Mouse (Mus musculus) liver, embryonic 12.5 days (tissue): ENCODE data around the gene Hmg20a. TPM values are rescaled to one million over a fixed set of nuclear protein-coding genes. Genes with fewer than 3 reads are reported as not detected.
A peak's percentile ranks its signal among the peaks of the same experiment; 100 is the strongest.

ENCODE experiments used
- ATAC-seq: fragments of 200-750 bp; cut with Nextera tagmentation; 2 replicates; pipeline ENCODE4 v1.8.0; 2017; ENCODE audit warnings: moderate number of reproducible peaks, mild to moderate bottlenecking, moderate library complexity
- H3K27ac ChIP-seq: fragments of 300-500 bp; sonication (generic); 2 replicates; pipeline ENCODE4 v1.5.1; 2016; ENCODE audit warnings: mild to moderate bottlenecking
- H3K27me3 ChIP-seq: fragments of 300-500 bp; sonication (generic); replicated peaks from 2 replicates; pipeline ENCODE4 v1.6.1; 2016; ENCODE audit warnings: mild to moderate bottlenecking, moderate library complexity
- H3K36me3 ChIP-seq: fragments of 300-500 bp; sonication (generic); 2 replicates; pipeline ENCODE4 v1.6.1; 2016; ENCODE audit warnings: mild to moderate bottlenecking, moderate library complexity
- H3K4me1 ChIP-seq: fragments of 300-500 bp; sonication (generic); 2 replicates; pipeline ENCODE4 v1.6.1; 2016
- H3K4me2 ChIP-seq: fragments of 300-500 bp; sonication (generic); 2 replicates; pipeline ENCODE4 v1.6.1; 2016; ENCODE audit warnings: mild to moderate bottlenecking, moderate library complexity
- H3K4me3 ChIP-seq: fragments of 300-500 bp; sonication (generic); 2 replicates; pipeline ENCODE4 v1.5.1; 2016; ENCODE audit warnings: mild to moderate bottlenecking, moderate library complexity
- H3K9ac ChIP-seq: fragments of 300-500 bp; sonication (generic); 2 replicates; pipeline ENCODE4 v1.6.1; 2016; ENCODE audit warnings: mild to moderate bottlenecking, moderate library complexity
- H3K9me3 ChIP-seq: fragments of 300-500 bp; sonication (generic); replicated peaks from 2 replicates; pipeline ENCODE4 v1.6.1; 2016; ENCODE audit warnings: mild to moderate bottlenecking, moderate library complexity
- WGBS: fragments of 180-500 bp; shearing (Covaris S2); methylation state at CpG from one replicate; pipeline ENCODE4 v1.1.7; 2016; ENCODE audit not compliant: insufficient replicate concordance; 5-methylcytosine and 5-hydroxymethylcytosine counted together
- polyA plus RNA-seq: library from polyadenylated mRNA; unstranded; fragments of >200 nt; fragmentation: Nextera tagmentation; extraction: Ambion mirVana; gene quantifications from 2 replicates; pipeline ENCODE4 v1.2.1, GENCODE M21; 2016

Gene Hmg20a
- polyA plus RNA-seq, 1 experiment from 2014 or later = 22.2 TPM

GRCm38 (mm10) chr9:56512486-56512885 is 94.1 kb downstream of the Hmg20a start:
- whole genome bisulfite sequencing = 76% methylated on average over 4 of the region's 4 CpGs
- H3K4me3 ChIP-seq = no peak overlapping the region
- no peak for ATAC-seq
- no peaks in the 10 kb centered on the region for H3K36me3 ChIP-seq
- H3K27ac ChIP-seq = no peak overlapping the region
- no peaks in the 10 kb centered on the region for H3K9me3 ChIP-seq
- peaks cover 17% of the 10 kb centered on the region for H3K4me1 ChIP-seq
- H3K4me2 ChIP-seq = no peak overlapping the region
- H3K27me3 ChIP-seq = peaks cover under 1% of the 10 kb centered on the region; the same call in 1 of the 2 replicates
- no peak overlapping the region for H3K9ac ChIP-seq

DNA sequence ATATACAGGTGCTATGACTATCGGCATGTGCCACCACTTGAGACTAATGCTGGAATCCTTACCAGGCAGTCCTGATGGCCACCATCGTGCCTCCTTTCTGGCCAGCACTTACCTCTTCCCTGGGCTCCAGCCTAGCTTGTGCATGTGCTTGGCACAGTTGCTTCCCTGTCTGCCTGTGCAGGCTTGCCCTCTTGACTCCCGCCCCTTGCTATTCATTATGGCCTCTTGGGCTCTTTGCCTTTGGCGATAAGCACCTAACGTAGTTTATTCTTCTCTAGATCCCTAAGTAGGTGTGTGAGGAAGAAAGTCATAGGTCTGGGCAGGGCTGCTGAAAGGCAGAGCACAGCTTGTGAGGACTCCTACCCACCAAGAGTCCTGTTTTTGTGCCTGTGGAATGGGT is 96.7 kb downstream of the Hmg20a start:
- H3K36me3 ChIP-seq = no peaks in the 10 kb centered on the region
- no peaks in the 10 kb centered on the region for H3K4me1 ChIP-seq
- no peaks in the 10 kb centered on the region for H3K9me3 ChIP-seq
- H3K4me2 ChIP-seq = no peak overlapping the region
- H3K4me3 ChIP-seq = no peak overlapping the region
- ATAC-seq = no peak
- no peak overlapping the region for H3K9ac ChIP-seq
- no peak overlapping the region for H3K27ac ChIP-seq
- no peaks in the 10 kb centered on the region for H3K27me3 ChIP-seq
- 76% methylated on average over 5 of the region's 5 CpGs for WGBS

DNA sequence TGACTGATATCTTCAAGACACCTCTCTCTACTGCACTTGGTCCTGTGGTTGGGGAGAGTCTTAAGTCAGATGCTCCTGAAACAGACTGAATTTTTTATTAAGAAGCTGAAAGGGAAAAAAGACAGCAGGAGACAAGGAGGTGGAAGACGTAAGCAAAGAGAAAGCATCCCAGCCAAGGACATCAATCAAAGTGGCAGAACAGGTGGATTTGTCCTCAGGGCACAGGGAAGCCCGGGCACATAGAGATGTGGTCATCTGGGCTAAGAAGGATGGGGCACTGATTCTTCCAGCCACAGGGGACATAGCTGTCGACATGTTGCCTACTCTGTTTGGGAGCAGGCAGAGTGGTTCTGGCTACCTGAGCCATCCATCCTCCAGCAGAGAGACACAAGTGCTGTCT is 97.8 kb downstream of the Hmg20a start:
- ATAC-seq = no peak
- Histone ChIP-seq H3K9ac (no peak overlapping the region), H3K9me3 (no peaks in the 10 kb centered on the region), H3K27me3 (no peaks in the 10 kb centered on the region), H3K4me3 (no peak overlapping the region), H3K4me2 (no peak overlapping the region), H3K36me3 (no peaks in the 10 kb centered on the region), H3K27ac (no peak overlapping the region), H3K4me1 (no peaks in the 10 kb centered on the region)
- WGBS = 59% methylated on average over 3 of the region's 3 CpGs

GRCm38 (mm10) chr9:56516692-56517263 is 98.4 kb downstream of the Hmg20a start:
- no peak for ATAC-seq

GRCm38 (mm10) chr9:56522281-56522680 is 103.9 kb downstream of the Hmg20a start:
- H3K9ac ChIP-seq = no peak overlapping the region
- no peaks in the 10 kb centered on the region for H3K9me3 ChIP-seq
- no peaks in the 10 kb centered on the region for H3K4me1 ChIP-seq
- no peak overlapping the region for H3K27ac ChIP-seq
- H3K36me3 ChIP-seq = no peaks in the 10 kb centered on the region
- 47% methylated on average over 10 of the region's 10 CpGs for WGBS
- ATAC-seq = no peak
- no peak overlapping the region for H3K4me2 ChIP-seq
- H3K4me3 ChIP-seq = no peak overlapping the region
- no peaks in the 10 kb centered on the region for H3K27me3 ChIP-seq

More at GRCm38 (mm10) chr9:56516692-56517263, 98.4 kb downstream of the Hmg20a start:
- WGBS = 72% methylated on average over 4 of the region's 4 CpGs
- H3K27me3 ChIP-seq = no peaks in the 10 kb centered on the region
- no peak overlapping the region for H3K4me2 ChIP-seq
- H3K4me1 ChIP-seq = no peaks in the 10 kb centered on the region
- H3K27ac ChIP-seq = no peak overlapping the region
- no peaks in the 10 kb centered on the region for H3K36me3 ChIP-seq
- H3K4me3 ChIP-seq = no peak overlapping the region
- no peaks in the 10 kb centered on the region for H3K9me3 ChIP-seq
- H3K9ac ChIP-seq = no peak overlapping the region

GRCm38 (mm10) chr9:56527951-56528350 is 109.5 kb downstream of the Hmg20a start:
- H3K27ac ChIP-seq = no peak overlapping the region
- H3K4me1 ChIP-seq = no peaks in the 10 kb centered on the region
- no peaks in the 10 kb centered on the region for H3K27me3 ChIP-seq
- H3K36me3 ChIP-seq = no peaks in the 10 kb centered on the region
- no peak overlapping the region for H3K4me2 ChIP-seq
- ATAC-seq = no peak
- no peaks in the 10 kb centered on the region for H3K9me3 ChIP-seq
- H3K4me3 ChIP-seq = no peak overlapping the region
- no peak overlapping the region for H3K9ac ChIP-seq
- WGBS = 67% methylated on average over 4 of the region's 4 CpGs

DNA sequence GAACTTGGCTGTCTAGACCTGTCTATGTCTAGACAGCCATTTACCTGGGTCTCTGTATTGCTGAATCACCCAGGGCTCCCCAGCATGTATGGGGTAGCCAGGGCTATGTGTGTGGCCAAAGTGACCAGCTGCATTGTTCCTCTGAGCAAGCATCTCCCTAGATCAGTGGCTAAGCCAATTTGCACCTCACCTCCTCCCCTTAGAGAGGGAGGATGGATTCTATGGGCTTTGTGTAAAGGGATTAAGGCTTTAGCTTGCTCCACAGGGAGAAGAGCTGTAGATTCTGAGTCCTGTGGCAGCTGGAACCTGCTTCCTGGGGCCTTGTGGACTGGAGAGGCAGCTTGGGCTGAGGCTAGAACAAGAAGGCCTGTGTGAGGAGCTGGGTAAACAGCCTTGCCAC is 113.6 kb downstream of the Hmg20a start:
- Histone ChIP-seq H3K27ac (no peak overlapping the region), H3K36me3 (no peaks in the 10 kb centered on the region), H3K4me3 (no peak overlapping the region), H3K9me3 (no peaks in the 10 kb centered on the region), H3K27me3 (no peaks in the 10 kb centered on the region), H3K9ac (no peak overlapping the region), H3K4me1 (no peaks in the 10 kb centered on the region), H3K4me2 (no peak overlapping the region)
- no peak for ATAC-seq

- Histone ChIP-seq H3K27me3 (no peaks in the 10 kb centered on the region), H3K4me2 (no peak overlapping the region), H3K36me3 (no peaks in the 10 kb centered on the region), H3K9ac (no peak overlapping the region), H3K4me1 (no peaks in the 10 kb centered on the region), H3K27ac (0 out of 2 replicates have a peak overlapping the region, but pooled peaks have one; percentile 17), H3K4me3 (no peak overlapping the region), H3K9me3 (no peaks in the 10 kb centered on the region)
- WGBS = 37% methylated on average over 9 of the region's 9 CpGs
- ATAC-seq = peak; percentile 35; the same call in 1 of the 2 replicates
Observed at GRCm38 (mm10) chr9:56533916-56534315, 115.5 kb downstream of the Hmg20a start.

DNA sequence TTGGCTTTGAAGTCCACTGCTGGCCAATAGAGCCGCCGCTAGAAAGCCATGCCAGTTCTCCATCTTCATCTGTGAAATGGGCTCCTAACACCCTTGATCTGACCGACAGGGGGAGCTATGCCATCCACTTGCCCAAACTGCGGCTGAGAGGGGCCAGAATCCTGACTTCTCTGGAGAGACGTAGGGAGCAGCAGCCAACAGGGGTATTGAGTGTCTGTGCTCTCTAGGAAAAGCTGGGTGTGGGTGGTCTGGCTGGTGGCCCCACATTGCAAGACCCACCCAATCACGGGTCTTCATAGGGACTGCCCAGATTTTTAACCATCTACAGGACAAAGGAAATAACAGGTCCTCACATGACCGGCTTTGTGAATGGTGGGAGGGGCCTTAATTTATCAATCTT is 116.3 kb downstream of the Hmg20a start:
- 0 out of 2 replicates have a peak, but pooled peaks cover 3% of the 10 kb centered on the region for H3K27me3 ChIP-seq
- no peaks in the 10 kb centered on the region for H3K4me1 ChIP-seq
- ATAC-seq = no peak
- no peak overlapping the region for H3K4me2 ChIP-seq
- H3K4me3 ChIP-seq = no peak overlapping the region
- 37% methylated on average over 7 of the region's 7 CpGs for WGBS
- H3K9me3 ChIP-seq = no peaks in the 10 kb centered on the region
- no peaks in the 10 kb centered on the region for H3K36me3 ChIP-seq
- H3K9ac ChIP-seq = no peak overlapping the region
- H3K27ac ChIP-seq = no peak overlapping the region

DNA sequence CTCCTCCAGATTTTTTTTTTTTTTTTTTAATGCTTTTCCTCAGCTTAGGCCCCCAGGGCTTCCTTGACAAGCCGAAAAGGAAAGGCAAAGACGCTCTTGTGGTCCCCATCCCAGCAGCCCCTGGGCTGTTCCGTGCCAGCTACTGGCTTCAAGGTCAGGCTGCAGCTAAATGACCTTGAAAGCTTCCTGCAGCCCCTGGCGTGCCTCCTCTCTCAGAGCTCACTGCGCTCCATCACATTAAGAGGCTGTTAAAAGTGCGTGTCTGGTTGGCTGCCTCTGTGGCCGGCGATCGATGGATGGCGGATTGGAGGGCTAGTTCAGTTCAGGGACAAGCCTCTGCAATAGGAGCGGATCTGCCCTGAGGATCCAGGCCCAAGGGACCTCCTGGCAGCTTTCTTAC is 117.0 kb downstream of the Hmg20a start:
- Histone ChIP-seq H3K4me3 (no peak overlapping the region), H3K4me1 (no peaks in the 10 kb centered on the region), H3K9me3 (no peaks in the 10 kb centered on the region), H3K4me2 (no peak overlapping the region), H3K27ac (no peak overlapping the region), H3K36me3 (no peaks in the 10 kb centered on the region), H3K27me3 (0 out of 2 replicates have a peak, but pooled peaks cover 3% of the 10 kb centered on the region), H3K9ac (no peak overlapping the region)
- WGBS = 46% methylated on average over 11 of the region's 11 CpGs
- no peak for ATAC-seq

- no peak overlapping the region for H3K4me2 ChIP-seq
Observed at GRCm38 (mm10) chr9:56540051-56540450, 121.6 kb downstream of the Hmg20a start.

GRCm38 (mm10) chr9:56544687-56545475 is 126.5 kb downstream of the Hmg20a start:
- 63% methylated on average over 6 of the region's 6 CpGs for WGBS

More at GRCm38 (mm10) chr9:56540051-56540450, 121.6 kb downstream of the Hmg20a start:
- ATAC-seq = no peak
- Histone ChIP-seq H3K27me3 (0 out of 2 replicates have a peak, but pooled peaks cover 3% of the 10 kb centered on the region), H3K36me3 (no peaks in the 10 kb centered on the region), H3K4me1 (no peaks in the 10 kb centered on the region), H3K4me3 (no peak overlapping the region), H3K9me3 (no peaks in the 10 kb centered on the region), H3K27ac (no peak overlapping the region), H3K9ac (no peak overlapping the region)
- 66% methylated on average over 12 of the region's 12 CpGs for WGBS

More at GRCm38 (mm10) chr9:56544687-56545475, 126.5 kb downstream of the Hmg20a start:
- H3K4me2 ChIP-seq = no peak overlapping the region
- no peaks in the 10 kb centered on the region for H3K36me3 ChIP-seq
- no peak overlapping the region for H3K27ac ChIP-seq
- H3K9ac ChIP-seq = no peak overlapping the region
- no peaks in the 10 kb centered on the region for H3K27me3 ChIP-seq
- H3K4me3 ChIP-seq = no peak overlapping the region
- no peaks in the 10 kb centered on the region; the same call in 1 of the 2 replicates for H3K4me1 ChIP-seq
- no peak for ATAC-seq
- no peaks in the 10 kb centered on the region for H3K9me3 ChIP-seq
